Mouse (Mus musculus) central nervous system, embryonic 14 days (tissue): ENCODE measurements around the gene Itih3. TPM values are rescaled to one million over a fixed set of nuclear protein-coding genes. Genes with fewer than 3 reads are reported as not detected.

ENCODE experiments used
- polyA plus RNA-seq: library from polyadenylated mRNA; depleted of rRNA; stranded (reverse); fragments of >200 nt; gene quantifications from 2 replicates; pipeline ENCODE4 v1.2.3, GENCODE M21; 2012; rRNA removed

The Itih3 gene
- polyA plus RNA-seq, result 0.76 and 0.98 TPM in 2 replicates

DNA sequence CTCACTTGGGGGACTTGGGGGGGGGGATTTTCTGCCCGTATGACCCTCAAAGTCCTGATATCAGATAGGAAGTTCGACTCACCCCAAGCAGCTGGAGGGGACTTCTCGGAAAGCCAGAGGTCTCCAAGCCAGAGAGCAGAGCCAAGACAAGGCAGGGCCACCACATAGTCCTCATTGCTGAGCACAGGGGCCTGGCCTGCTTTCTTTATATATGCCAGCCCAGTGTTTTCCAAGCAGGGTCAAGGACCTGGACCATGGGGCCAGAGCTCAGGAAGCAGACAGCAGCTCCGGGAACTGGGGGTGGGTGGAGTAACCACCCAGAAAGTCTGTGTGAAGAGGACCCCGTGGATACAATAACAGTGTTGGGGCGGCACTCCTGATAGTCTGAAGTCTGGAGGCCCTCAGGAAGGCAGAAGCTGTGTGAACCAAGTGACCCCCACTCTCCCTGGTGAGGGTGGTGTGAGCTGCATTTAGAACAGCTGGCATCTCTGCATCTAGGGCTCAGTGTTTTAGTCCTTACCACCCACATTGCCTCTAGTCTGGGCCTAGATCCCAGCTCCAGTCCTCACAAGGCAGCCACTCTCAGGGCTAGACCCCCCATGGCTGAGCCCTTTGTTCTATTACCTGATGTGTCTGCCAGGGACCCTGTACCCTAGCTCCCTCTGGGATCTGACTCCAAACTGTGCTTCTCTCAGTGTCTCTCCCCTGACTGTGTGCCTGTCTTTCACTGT is at the start of gene Itih3:
TSS of gene Itih3 (minus strand) at position 386 of the 731 bp plus-strand sequence.

DNA sequence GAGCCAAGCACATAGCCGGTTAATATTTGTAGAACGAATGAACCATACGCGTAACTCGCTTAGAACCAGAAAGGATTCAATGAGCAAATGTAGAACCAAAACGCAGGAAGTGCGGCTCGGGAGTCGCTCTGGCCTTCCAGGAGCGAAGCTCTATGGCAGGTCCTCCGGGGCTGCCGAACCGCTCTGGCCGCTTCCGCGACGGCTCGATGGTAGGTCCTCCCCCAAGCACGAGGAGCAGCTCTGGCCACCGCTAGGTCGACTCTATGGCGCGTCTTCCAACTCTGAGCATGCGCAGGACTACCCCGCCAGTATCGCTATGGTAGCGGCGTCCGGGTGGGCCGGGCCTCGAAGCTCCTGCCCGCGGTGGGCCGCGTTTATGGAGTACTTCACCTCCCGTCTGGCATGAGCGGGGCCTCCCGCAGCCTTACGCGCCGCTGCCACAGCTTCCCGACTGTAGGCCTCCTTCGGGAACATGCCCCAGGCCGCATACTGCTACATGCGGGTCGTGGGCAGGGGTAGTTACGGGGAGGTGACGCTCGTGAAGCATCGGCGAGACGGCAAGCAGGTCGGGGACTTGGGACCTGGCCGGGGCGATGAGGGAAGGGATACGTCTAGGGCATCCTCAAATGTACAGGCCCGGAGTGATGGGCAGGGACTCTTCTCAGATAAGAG is 27.7 kb upstream of the Itih3 start, which contains the start of gene Nek4:
TSS of gene Nek4 (plus strand) at position 224 of the 672 bp plus-strand sequence.

DNA sequence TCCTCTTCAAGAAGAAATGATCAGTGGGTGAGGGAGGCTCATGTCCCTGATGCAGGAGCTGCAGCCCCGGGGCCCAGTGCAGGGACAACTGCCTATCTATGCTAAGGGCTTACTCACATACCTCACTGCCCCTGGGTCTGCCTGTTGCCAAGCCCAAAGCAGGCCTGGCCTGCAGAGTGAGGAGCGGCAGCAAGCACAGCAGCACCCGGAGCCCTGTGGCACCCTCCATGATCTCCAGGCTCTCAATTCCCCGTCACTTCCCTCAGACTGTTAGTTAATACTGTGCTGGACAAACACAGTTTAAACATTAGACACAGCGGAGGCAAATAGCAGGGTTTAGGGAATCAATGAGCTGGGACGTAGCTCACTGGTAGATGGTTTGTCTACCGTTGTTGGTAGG is 19.5 kb upstream of the Itih3 start, which contains the start of gene Itih1:
TSS of gene Itih1 (minus strand) at position 252 of the 400 bp plus-strand sequence.

DNA sequence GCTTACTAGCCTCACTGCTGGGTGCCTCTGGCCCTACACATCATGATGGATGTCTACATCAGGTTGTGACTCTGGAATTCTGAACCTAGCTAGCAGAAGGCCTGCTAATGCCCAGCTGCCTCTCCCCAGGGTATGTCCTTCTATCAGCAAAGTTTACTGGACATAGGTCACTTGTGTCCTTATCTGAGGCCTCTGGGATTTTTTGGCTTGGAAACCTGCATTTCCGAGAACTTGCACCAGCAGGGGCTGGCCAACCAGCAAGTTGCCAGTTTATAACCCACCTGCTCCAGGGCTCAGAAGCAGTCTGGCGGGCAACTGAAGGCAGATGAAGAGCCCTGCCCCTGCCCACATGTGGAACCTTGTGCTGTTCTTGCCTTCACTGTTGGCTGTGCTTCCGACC is 37.4 kb downstream of the Itih3 start, which contains the start of gene Itih4:
TSS of gene Itih4 (plus strand) at position 273 of the 400 bp plus-strand sequence.

DNA sequence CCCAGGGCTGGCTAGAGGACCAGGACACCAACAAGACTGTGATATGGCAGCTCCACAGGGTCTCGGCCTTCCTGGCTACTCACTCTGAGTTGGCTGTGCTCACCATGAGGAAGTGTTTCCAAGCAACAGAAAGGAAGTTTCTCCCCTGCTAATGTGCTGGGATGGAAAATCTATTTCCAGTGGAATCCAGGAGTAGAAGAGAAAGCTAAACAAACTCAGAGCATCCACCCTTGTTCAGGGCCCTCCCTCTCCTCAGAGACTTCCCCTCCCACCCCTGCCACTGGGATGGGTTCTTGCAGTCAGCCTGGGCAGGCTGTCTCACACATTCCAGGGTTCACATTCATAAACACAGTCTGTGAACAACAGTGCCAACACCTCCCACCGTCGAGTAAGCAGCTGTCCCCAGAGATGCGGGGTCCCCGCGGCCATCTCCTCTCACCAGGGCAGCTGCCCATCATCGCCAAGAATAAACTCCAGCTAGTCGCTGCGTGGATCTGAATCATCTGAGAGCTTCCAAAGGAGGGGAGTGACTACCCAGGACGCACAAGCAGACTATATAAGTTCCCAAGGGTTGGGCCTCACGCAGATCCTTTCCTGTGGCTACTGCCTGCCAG is 44.5 kb downstream of the Itih3 start, which contains the start of gene Mustn1:
TSS of gene Mustn1 (plus strand) at position 243 of the 614 bp plus-strand sequence.

Other genes starting within 250 kb of the Itih3 start
- gene Sfmbt1, start 208.9 kb downstream of the Itih3 start, polyA plus RNA-seq, result 9.3 and 10.1 TPM in 2 replicates
- 22.9 and 28.6 TPM in 2 replicates for gene Tmem110, start 98.2 kb downstream of the Itih3 start, polyA plus RNA-seq
- 0.97 and 3.4 TPM in 2 replicates for gene Mustn1, start 44.6 kb downstream of the Itih3 start, polyA plus RNA-seq
- 0.09 and 0.16 TPM in 2 replicates for gene Itih4, start 37.3 kb downstream of the Itih3 start, polyA plus RNA-seq
- gene Itih1, start 19.5 kb upstream of the Itih3 start, polyA plus RNA-seq, result not detected in 2 replicates
- gene Nek4, start 27.6 kb upstream of the Itih3 start, polyA plus RNA-seq, result 12.6 and 13.0 TPM in 2 replicates
- gene Glt8d1, start 77.6 kb upstream of the Itih3 start, polyA plus RNA-seq, result 127 and 128 TPM in 2 replicates
- 242 and 254 TPM in 2 replicates for gene Spcs1, start 77.9 kb upstream of the Itih3 start, polyA plus RNA-seq
- gene Pbrm1, start 95.4 kb upstream of the Itih3 start, polyA plus RNA-seq, result 39.0 and 44.0 TPM in 2 replicates
- gene Gnl3, start 95.4 kb upstream of the Itih3 start, polyA plus RNA-seq, result 85.3 and 97.7 TPM in 2 replicates
- 35.2 and 35.3 TPM in 2 replicates for gene Smim4, start 205.2 kb upstream of the Itih3 start, polyA plus RNA-seq
- gene Nt5dc2, start 207.3 kb upstream of the Itih3 start, polyA plus RNA-seq, result 298 and 317 TPM in 2 replicates
- gene Stab1, start 244.9 kb upstream of the Itih3 start, polyA plus RNA-seq, result 28.5 and 33.9 TPM in 2 replicates